Mouse (Mus musculus) embryonic facial prominence, embryonic 11.5 days (tissue): ENCODE measurements around the gene Osbpl8. TPM values are rescaled to one million over a fixed set of nuclear protein-coding genes. Genes with fewer than 3 reads are reported as not detected.
"Not testable (repeated sequence)": the region's sequence is repeated elsewhere in the genome, so short reads cannot be mapped to it uniquely, and the experiment has no call there.

Source experiments
- ATAC-seq: fragments of 200-750 bp; cut with Nextera tagmentation; replicated peaks from 2 replicates; pipeline ENCODE4 v1.8.0; 2017; ENCODE audit warnings: low read depth; ENCODE audit not compliant: insufficient number of reproducible peaks, low FRiP score, low TSS enrichment
- DNase-seq: peaks from one replicate; pipeline ENCODE4 v3.0.0-alpha.2; 2015; ENCODE audit warnings: low spot score
- H3K27ac ChIP-seq: fragments of 300-500 bp; sonication (generic); replicated peaks from 2 replicates; pipeline ENCODE4 v1.5.1; 2014; ENCODE audit warnings: mild to moderate bottlenecking, low read depth, low read length, control low read depth
- H3K27me3 ChIP-seq: fragments of 300-500 bp; sonication (generic); 2 replicates; pipeline ENCODE4 v1.6.1; 2014; ENCODE audit warnings: mild to moderate bottlenecking, low read length, moderate library complexity, mixed read lengths; ENCODE audit not compliant: control insufficient read depth, insufficient read depth
- H3K36me3 ChIP-seq: fragments of 300-500 bp; sonication (generic); replicated peaks from 2 replicates; pipeline ENCODE4 v1.6.1; 2014; ENCODE audit warnings: low read depth, mild to moderate bottlenecking, low read length, moderate library complexity, mixed read lengths; ENCODE audit not compliant: control insufficient read depth, insufficient read depth
- H3K4me1 ChIP-seq: fragments of 300-500 bp; sonication (generic); 2 replicates; pipeline ENCODE4 v1.6.1; 2014; ENCODE audit warnings: low read length, mixed read lengths; ENCODE audit not compliant: control insufficient read depth, insufficient read depth
- H3K4me2 ChIP-seq: fragments of 300-500 bp; sonication (generic); 2 replicates; pipeline ENCODE4 v1.6.1; 2014; ENCODE audit warnings: low read depth, mild to moderate bottlenecking, control low read depth, low read length, moderate library complexity
- H3K4me3 ChIP-seq: fragments of 300-500 bp; sonication (generic); 2 replicates; pipeline ENCODE4 v1.5.1; 2014; ENCODE audit warnings: low read depth, low read length, control low read depth
- H3K9ac ChIP-seq: fragments of 300-500 bp; sonication (generic); replicated peaks from 2 replicates; pipeline ENCODE4 v1.6.1; 2014; ENCODE audit warnings: mild to moderate bottlenecking, control low read depth, low read length
- H3K9me3 ChIP-seq: fragments of 300-500 bp; sonication (generic); replicated peaks from 2 replicates; pipeline ENCODE4 v1.6.1; 2016; ENCODE audit warnings: mild to moderate bottlenecking, low read length, inconsistent platforms, mixed read lengths; ENCODE audit not compliant: control insufficient read depth
- WGBS: fragments of 180-500 bp; shearing (Covaris S2); extraction: QIAGEN DNeasy Blood & Tissue Kit; methylation state at CpG from one replicate; pipeline ENCODE4 v1.1.7; 2014; 5-methylcytosine and 5-hydroxymethylcytosine counted together
- polyA plus RNA-seq: library from polyadenylated mRNA; unstranded; fragments of >200 nt; fragmentation: Nextera tagmentation; extraction: Ambion mirVana; gene quantifications from 2 replicates; pipeline ENCODE4 v1.2.1, GENCODE M21; 2014

The Osbpl8 gene
- polyA plus RNA-seq, 1 experiment from 2014 or later, result 9.7 TPM

DNA sequence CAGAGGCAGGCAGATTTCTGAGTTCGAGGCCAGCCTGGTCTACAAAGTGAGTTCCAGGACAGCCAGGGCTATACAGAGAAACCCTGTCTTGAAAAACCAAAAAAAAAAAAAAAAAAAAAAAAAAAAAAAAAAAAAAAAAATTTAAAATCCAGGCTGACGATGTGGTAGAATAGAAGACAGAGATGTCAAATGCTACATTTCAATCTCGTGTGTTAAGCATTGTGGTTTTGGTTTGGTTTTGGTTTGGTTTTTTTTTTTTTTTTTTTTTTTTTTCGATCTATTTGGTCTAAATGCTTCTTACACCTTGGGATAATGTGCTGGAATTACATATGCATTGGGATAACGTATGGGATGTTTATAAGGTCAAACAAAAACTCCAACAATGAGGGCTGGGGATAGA is 28.2 kb upstream of the Osbpl8 start:
- 87% methylated on average over 5 of the region's 5 CpGs for WGBS
- not testable (repeated sequence) for H3K9me3 ChIP-seq

GRCm38 (mm10) chr10:111137905-111138304 is 26.6 kb upstream of the Osbpl8 start:
- DNase-seq, result no peak

More for the DNA sequence above, 28.2 kb upstream of the Osbpl8 start:
- ATAC-seq, H3K4me2 ChIP-seq, H3K4me1 ChIP-seq, H3K27me3 ChIP-seq, H3K27ac ChIP-seq, H3K36me3 ChIP-seq, H3K4me3 ChIP-seq, H3K9ac ChIP-seq, DNase-seq: not testable (repeated sequence)

DNA sequence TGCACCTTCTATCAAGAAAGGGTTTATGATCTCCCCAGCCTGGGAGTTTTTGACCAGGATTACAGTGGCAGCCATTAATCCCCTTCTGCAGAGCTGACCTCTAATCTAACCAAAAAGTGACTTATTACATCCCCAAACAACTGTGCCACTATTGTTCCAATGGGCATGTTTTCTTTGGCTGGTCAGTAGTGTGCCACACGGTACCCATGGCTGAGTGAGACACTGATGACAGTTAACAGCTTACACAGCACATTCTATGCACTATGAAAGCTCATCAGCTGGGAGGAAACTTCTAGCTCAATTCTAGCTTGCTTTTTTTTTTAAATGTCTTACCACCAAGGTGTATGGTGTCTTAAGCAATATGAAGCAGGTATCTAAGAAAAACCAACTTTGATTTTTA is 25.4 kb upstream of the Osbpl8 start:
- no peaks in the 10 kb centered on the region for H3K9me3 ChIP-seq
- 61% methylated on average over 1 of the region's 1 CpGs for WGBS
- no peak for DNase-seq
- no peak overlapping the region for H3K4me2 ChIP-seq
- no peaks in the 10 kb centered on the region for H3K4me1 ChIP-seq
- ATAC-seq, result no peak
- no peaks in the 10 kb centered on the region for H3K27me3 ChIP-seq
- H3K27ac ChIP-seq, result no peak overlapping the region
- H3K4me3 ChIP-seq, result no peak overlapping the region
- H3K36me3 ChIP-seq, result no peaks in the 10 kb centered on the region
- H3K9ac ChIP-seq, result no peak overlapping the region

More at GRCm38 (mm10) chr10:111137905-111138304, 26.6 kb upstream of the Osbpl8 start:
- H3K4me2 ChIP-seq, result no peak overlapping the region
- H3K4me1 ChIP-seq, result no peaks in the 10 kb centered on the region
- ATAC-seq, result no peak
- H3K9ac ChIP-seq, result no peak overlapping the region
- H3K9me3 ChIP-seq, result no peaks in the 10 kb centered on the region
- H3K4me3 ChIP-seq, result no peak overlapping the region
- H3K27me3 ChIP-seq, result no peaks in the 10 kb centered on the region
- WGBS, result 81% methylated on average over 4 of the region's 4 CpGs
- no peak overlapping the region for H3K27ac ChIP-seq
- H3K36me3 ChIP-seq, result no peaks in the 10 kb centered on the region

GRCm38 (mm10) chr10:111139881-111140280 is 24.7 kb upstream of the Osbpl8 start:
- Histone ChIP-seq H3K9ac (no peak overlapping the region), H3K36me3 (no peaks in the 10 kb centered on the region), H3K27ac (no peak overlapping the region), H3K4me2 (no peak overlapping the region), H3K27me3 (no peaks in the 10 kb centered on the region), H3K4me3 (no peak overlapping the region), H3K4me1 (no peaks in the 10 kb centered on the region), H3K9me3 (no peaks in the 10 kb centered on the region)
- 81% methylated on average over 5 of the region's 5 CpGs for WGBS
- DNase-seq (no peak), ATAC-seq (no peak)

DNA sequence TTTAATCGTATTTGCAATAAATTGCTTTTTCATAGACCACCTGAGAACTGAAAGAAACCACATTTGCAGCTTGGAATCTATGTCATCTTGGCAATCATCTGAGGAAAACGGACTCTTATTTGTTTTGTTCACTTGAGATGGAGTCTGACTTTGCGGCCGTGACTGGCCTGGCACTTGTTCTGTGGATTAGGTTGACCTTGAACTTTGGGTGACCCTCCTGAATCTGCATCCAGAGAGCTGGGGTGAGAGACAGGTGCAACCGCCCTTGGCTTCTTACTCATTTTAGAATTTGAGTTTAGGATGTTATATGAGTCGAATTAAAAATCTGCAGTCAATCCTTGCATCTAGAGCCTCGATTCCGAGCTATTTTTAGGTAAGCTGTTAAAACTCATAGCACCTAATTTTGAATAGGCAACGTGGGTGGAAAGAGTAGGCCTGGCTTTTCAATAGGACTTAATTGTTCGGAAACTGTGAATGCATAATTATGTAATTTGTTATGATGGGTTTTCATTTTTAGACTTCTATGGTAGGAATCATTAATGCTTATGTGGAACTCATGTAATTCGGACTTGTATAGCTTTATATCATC is 20.1 kb upstream of the Osbpl8 start:
- DNase-seq (no peak), ATAC-seq (no peak)
- WGBS, result 83% methylated on average over 11 of the region's 11 CpGs
- Histone ChIP-seq H3K4me1 (no peaks in the 10 kb centered on the region), H3K4me3 (no peak overlapping the region), H3K9ac (no peak overlapping the region), H3K27me3 (no peaks in the 10 kb centered on the region), H3K27ac (no peak overlapping the region), H3K4me2 (no peak overlapping the region), H3K9me3 (no peaks in the 10 kb centered on the region), H3K36me3 (no peaks in the 10 kb centered on the region)

DNA sequence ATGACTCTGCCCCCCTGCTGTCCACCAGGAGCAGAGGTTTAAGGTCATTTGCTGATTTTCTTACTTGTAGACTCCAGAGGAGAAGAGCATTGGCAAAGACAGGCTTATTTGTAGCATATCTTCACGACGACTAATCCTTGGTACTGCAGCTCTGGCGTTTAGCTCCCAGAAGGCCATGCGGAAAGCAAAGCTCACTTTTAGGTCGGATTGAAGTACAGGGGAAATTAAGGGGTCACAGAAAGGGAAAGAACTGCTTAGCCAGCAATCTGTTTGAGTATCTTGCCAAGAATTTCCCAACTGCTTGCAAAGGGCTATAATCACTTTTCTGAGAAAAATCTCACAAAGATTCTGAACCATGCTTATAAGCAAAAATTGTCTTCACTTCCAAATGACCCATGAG is 14.8 kb upstream of the Osbpl8 start:
- no peak overlapping the region for H3K4me3 ChIP-seq
- no peaks in the 10 kb centered on the region for H3K9me3 ChIP-seq
- H3K4me2 ChIP-seq, result no peak overlapping the region
- no peaks in the 10 kb centered on the region for H3K4me1 ChIP-seq
- DNase-seq, result no peak
- no peak overlapping the region for H3K27ac ChIP-seq
- H3K36me3 ChIP-seq, result no peaks in the 10 kb centered on the region
- H3K9ac ChIP-seq, result no peak overlapping the region
- ATAC-seq, result no peak
- H3K27me3 ChIP-seq, result no peaks in the 10 kb centered on the region
- 66% methylated on average over 5 of the region's 5 CpGs for WGBS

DNA sequence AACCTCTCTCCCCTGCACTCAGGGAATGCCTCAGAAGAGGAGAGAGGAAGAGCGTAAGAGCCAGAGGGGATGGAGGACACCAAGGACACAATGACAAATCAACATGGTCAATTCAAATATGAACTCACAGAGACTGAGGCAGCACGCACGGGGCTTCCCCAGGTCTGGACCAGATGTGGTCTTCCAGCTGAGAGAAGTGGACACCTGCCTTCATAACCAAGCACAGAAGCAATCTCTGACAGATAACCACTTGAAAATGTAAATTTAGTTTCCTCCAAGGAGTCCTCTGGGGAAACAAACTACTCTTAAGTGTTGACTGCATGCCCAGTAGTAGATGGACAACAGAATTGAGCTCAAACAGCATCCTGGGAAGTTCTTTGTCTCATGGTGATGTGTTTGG is 9.5 kb upstream of the Osbpl8 start:
- Histone ChIP-seq H3K9me3 (no peaks in the 10 kb centered on the region), H3K4me2 (no peak overlapping the region), H3K27me3 (no peaks in the 10 kb centered on the region), H3K4me1 (no peaks in the 10 kb centered on the region), H3K4me3 (no peak overlapping the region), H3K9ac (no peak overlapping the region), H3K27ac (no peak overlapping the region), H3K36me3 (no peaks in the 10 kb centered on the region)
- ATAC-seq (no peak), DNase-seq (no peak)
- 89% methylated on average over 3 of the region's 3 CpGs for WGBS

GRCm38 (mm10) chr10:111155571-111155970 is 9.0 kb upstream of the Osbpl8 start:
- DNase-seq (no peak), ATAC-seq (no peak)
- no peak overlapping the region for H3K27ac ChIP-seq
- H3K4me2 ChIP-seq, result no peak overlapping the region
- 67% methylated on average over 7 of the region's 7 CpGs for WGBS
- no peak overlapping the region for H3K4me3 ChIP-seq
- no peaks in the 10 kb centered on the region for H3K36me3 ChIP-seq
- H3K27me3 ChIP-seq, result no peaks in the 10 kb centered on the region
- H3K9ac ChIP-seq, result no peak overlapping the region
- H3K9me3 ChIP-seq, result no peaks in the 10 kb centered on the region
- H3K4me1 ChIP-seq, result no peaks in the 10 kb centered on the region
